Mouse (Mus musculus): ENCODE results near the gene Zfp273. TPM values are rescaled to one million over a fixed set of nuclear protein-coding genes. Genes with fewer than 3 reads are reported as not detected.
"Not testable (repeated sequence)": the region's sequence is repeated elsewhere in the genome, so short reads cannot be mapped to it uniquely, and the experiment has no call there.

Gene Zfp273
- 0.19 TPM in 2 replicates for polyA plus RNA-seq (2012; rRNA removed)

DNA sequence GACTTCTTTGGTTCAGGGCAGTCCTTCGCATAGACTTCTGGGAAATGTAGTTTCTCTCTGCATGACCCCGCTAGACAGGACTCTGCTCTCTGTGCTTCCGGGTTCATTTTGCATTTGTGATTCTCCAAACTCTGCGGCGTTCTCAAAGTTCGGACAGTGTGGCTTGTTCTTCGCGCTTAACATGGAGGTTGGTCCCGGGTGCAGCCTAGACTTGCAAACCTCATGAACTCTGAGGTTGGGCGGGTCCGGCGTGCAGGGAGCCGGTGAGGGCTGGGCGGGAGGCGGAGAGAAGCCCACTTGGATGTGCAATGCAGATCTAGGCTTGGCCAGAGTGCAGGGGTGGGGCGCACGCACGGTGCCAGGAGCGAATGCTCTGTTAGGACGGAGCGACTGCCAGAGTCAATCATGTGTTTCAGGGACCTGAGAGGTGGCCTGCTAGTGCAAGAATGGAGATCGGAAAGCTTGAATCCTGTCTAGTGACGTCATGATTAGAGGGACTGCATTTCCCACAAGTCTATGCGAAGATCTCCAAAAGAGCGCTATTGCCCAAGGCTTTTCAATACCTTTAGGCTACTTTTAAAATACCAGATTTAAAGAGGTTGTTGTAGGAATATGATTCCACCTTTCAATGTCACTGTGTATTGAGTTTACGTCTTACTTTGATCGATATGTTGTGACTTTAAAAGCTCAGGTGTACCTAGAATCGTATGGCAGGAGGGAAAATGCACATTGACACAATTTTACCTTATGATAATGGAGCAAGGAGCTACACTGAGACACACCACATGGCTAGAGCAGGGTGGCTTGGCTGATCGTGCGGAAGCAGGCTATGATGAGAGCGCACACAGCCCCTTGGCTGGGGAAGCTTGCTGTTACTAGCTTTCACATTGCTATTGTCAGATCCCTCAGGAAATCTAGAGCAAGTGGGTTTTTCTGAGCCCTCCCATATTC is at the start of gene Zfp273:
Gene Zfp273, plus strand, starts transcription at position 31 of the 951 bp plus-strand sequence.
- WGBS = 4% methylated on average over 31 of the region's 31 CpGs
- Histone ChIP-seq H3K4me1 (ENCODE audit: control insufficient read depth, insufficient read depth, insufficient read length) (peaks cover 2% of the 10 kb centered on the region; the same call in 1 of the 2 replicates), H3K27ac (ENCODE audit: insufficient read depth, low read length) (peak within 1 kb of the TSS; percentile 72), H3K27me3 (ENCODE audit: control insufficient read depth, insufficient read depth, low read length) (no peaks in the 10 kb centered on the region), H3K36me3 (ENCODE audit: control insufficient read depth, insufficient read depth, low read length) (no peaks in the 10 kb centered on the region), H3K4me3 (ENCODE audit: extremely low read depth, insufficient read depth, insufficient read length) (peak within 1 kb of the TSS; percentile 82)
- DNase-seq (ENCODE audit: low read depth in 1 of 2, low spot score in 2 of 2) = peak; percentile 55 to 65
- TF ChIP-seq POLR2A (IDR thresholded peaks at IDR 0.05; ENCODE audit: low read depth, low read length) (no peak), CTCF (IDR thresholded peaks at IDR 0.05; ENCODE audit: extremely low read depth, insufficient read depth, insufficient read length, insufficient replicate concordance) (no peak)

DNA sequence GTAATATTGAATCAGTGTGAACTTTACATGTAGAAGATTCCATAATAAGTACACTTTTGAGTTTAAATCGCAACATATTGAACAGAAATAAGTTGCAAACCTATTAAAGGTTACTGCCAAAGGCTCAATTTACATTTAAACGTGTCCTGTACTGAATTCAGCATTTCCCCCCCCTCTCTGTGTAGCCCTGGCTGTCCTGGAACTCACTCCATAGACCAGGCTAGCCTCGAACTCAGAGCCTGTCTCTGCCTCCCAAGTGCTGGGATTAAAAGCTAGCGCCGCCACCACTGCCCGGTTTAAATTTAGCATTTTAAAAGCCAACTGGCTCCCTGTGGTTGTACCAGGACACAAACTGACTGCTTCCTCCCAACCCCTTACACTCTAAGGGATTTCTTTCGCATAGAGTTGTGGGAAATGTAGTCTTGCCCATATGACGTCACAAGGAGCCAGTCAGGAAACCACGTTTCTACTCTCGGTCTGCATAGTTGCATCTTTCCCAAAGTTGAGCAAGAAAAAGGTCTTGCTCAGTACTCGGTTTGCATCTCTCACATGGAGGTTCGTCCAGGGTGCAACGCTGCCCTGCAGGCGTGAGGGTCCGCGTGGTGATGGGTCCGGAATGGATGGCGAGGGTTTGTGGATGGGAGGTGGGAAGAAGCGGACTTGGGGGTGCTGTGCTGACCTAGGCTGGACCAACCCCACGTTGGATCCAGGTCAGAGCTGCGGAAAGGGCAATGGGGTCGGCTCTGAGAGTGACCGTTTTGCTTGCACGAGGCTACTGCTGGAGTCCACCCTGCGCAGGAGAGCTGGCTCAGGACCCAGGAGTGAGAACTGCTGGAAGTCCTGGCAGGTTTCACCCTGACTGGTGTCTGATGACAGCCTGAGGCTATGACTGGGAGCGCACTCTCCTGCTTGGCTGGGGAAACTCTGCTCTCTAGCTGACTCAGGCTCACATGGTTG is 34.0 kb upstream of the Zfp273 start, which contains the start of gene Zfp493:
Gene Zfp493, plus strand, starts transcription at position 429 of the 957 bp plus-strand sequence.
- DNase-seq (ENCODE audit: low read depth in 1 of 2, low spot score in 2 of 2) = peak; percentile 44 to 54
- WGBS = 8% methylated on average over 26 of the region's 26 CpGs
- no peak within 1 kb of the TSS; the same call in 1 of the 2 replicates for H3K27ac ChIP-seq (ENCODE audit: insufficient read depth, low read length)
- H3K4me3 ChIP-seq (ENCODE audit: extremely low read depth, insufficient read depth, insufficient read length) = peak within 1 kb of the TSS; percentile 95
- peak; percentile 32; the same call in 1 of the 2 replicates for TF ChIP-seq POLR2A (IDR thresholded peaks at IDR 0.05; ENCODE audit: low read depth, low read length)
- no peak for TF ChIP-seq CTCF (IDR thresholded peaks at IDR 0.05; ENCODE audit: extremely low read depth, insufficient read depth, insufficient read length, insufficient replicate concordance)
- H3K27me3 ChIP-seq (ENCODE audit: control insufficient read depth, insufficient read depth, low read length) = no peaks in the 10 kb centered on the region
- H3K36me3 ChIP-seq (ENCODE audit: control insufficient read depth, insufficient read depth, low read length) = 0 out of 2 replicates have a peak, but pooled peaks cover 1% of the 10 kb centered on the region
- peaks cover 3% of the 10 kb centered on the region; the same call in 1 of the 2 replicates for H3K4me1 ChIP-seq (ENCODE audit: control insufficient read depth, insufficient read depth, insufficient read length)

DNA sequence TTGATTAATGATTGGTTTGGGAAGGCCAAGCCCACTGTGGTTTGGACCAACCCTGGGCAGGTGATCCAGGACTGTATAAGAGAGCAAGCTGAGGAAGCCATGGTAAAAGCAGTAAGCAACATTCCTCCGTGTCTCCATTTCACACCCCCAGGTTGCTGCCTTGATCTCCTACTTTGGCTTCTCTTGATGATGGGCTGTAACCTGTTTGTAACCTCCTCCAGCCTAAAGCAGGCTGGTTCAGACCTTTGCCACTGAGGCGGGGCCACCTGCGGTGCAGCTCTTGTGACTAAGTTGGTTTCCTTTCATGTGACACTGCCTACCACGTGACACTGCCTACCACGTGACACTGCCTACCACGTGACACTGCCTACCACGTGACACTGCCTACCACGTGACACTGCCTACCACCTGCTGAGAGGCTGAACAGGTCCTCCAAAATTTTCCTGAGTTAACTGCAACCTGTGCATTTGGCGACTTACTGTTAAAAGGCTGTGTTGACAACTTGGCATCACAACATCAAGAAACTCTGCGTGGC is 21.6 kb upstream of the Zfp273 start:
- no peak for DNase-seq (ENCODE audit: low read depth in 1 of 2, low spot score in 2 of 2)
- no peaks in the 10 kb centered on the region for H3K27me3 ChIP-seq (ENCODE audit: control insufficient read depth, insufficient read depth, low read length)
- H3K27ac ChIP-seq (ENCODE audit: insufficient read depth, low read length) = no peak overlapping the region
- H3K36me3 ChIP-seq (ENCODE audit: control insufficient read depth, insufficient read depth, low read length) = no peaks in the 10 kb centered on the region
- no peaks in the 10 kb centered on the region for H3K4me1 ChIP-seq (ENCODE audit: control insufficient read depth, insufficient read depth, insufficient read length)
- TF ChIP-seq POLR2A (IDR thresholded peaks at IDR 0.05; ENCODE audit: low read depth, low read length) (no peak), CTCF (IDR thresholded peaks at IDR 0.05; ENCODE audit: extremely low read depth, insufficient read depth, insufficient read length, insufficient replicate concordance) (no peak)
- 93% methylated on average over 10 of the region's 10 CpGs for WGBS
- H3K4me3 ChIP-seq (ENCODE audit: extremely low read depth, insufficient read depth, insufficient read length) = no peak overlapping the region

DNA sequence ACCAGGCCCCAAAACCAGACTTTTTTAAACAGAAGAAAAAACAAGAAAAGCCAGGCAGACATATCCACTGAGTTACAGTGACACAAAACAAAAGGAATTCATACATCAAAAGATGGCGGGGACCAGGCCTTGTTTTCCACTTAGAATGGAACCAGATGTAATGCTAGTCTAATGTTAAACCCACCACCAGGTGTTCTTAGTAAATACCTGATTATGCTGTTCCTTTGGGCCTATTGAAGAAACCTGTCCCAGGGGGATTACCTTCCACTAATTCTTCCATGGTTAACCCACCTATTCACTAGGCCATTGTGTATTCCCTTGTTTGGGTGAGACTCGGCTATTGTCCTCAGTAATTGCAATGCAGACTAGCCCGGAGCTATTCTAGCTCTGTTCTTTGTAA is 14.9 kb upstream of the Zfp273 start:
- TF ChIP-seq POLR2A (IDR thresholded peaks at IDR 0.05; ENCODE audit: low read depth, low read length) (no peak), CTCF (IDR thresholded peaks at IDR 0.05; ENCODE audit: extremely low read depth, insufficient read depth, insufficient read length, insufficient replicate concordance) (no peak)
- Histone ChIP-seq H3K4me3 (ENCODE audit: extremely low read depth, insufficient read depth, insufficient read length) (no peak overlapping the region), H3K36me3 (ENCODE audit: control insufficient read depth, insufficient read depth, low read length) (no peaks in the 10 kb centered on the region), H3K27me3 (ENCODE audit: control insufficient read depth, insufficient read depth, low read length) (no peaks in the 10 kb centered on the region), H3K27ac (ENCODE audit: insufficient read depth, low read length) (no peak overlapping the region), H3K4me1 (ENCODE audit: control insufficient read depth, insufficient read depth, insufficient read length) (no peaks in the 10 kb centered on the region)
- WGBS = 89% methylated on average over 3 of the region's 3 CpGs
- DNase-seq (ENCODE audit: low read depth in 1 of 2, low spot score in 2 of 2) = no peak

DNA sequence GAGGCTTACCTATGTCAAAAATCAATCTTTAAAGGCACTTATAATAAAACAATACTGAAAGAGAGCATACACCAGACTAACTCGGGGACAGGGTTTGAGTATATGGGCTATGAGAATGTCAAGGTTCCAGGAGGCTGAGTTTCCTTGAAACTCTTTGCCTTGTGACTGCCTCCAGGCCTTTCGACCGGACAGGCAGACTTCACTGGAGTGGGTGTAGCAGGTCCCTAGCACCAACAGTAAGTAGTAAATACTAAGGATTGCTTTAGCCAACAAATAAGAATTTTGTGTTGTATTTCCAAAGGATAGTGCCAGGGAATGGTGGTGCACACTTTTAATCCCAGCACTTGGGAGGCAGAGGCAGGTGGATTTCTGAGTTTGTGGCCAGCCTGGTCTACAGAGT is 14.4 kb upstream of the Zfp273 start:
- H3K4me3 ChIP-seq (ENCODE audit: extremely low read depth, insufficient read depth, insufficient read length); H3K4me1 ChIP-seq (ENCODE audit: control insufficient read depth, insufficient read depth, insufficient read length); H3K36me3 ChIP-seq (ENCODE audit: control insufficient read depth, insufficient read depth, low read length); DNase-seq (ENCODE audit: low read depth in 1 of 2, low spot score in 2 of 2); H3K27ac ChIP-seq (ENCODE audit: insufficient read depth, low read length); H3K27me3 ChIP-seq (ENCODE audit: control insufficient read depth, insufficient read depth, low read length): not testable (repeated sequence)
- 89% methylated on average over 3 of the region's 3 CpGs for WGBS

DNA sequence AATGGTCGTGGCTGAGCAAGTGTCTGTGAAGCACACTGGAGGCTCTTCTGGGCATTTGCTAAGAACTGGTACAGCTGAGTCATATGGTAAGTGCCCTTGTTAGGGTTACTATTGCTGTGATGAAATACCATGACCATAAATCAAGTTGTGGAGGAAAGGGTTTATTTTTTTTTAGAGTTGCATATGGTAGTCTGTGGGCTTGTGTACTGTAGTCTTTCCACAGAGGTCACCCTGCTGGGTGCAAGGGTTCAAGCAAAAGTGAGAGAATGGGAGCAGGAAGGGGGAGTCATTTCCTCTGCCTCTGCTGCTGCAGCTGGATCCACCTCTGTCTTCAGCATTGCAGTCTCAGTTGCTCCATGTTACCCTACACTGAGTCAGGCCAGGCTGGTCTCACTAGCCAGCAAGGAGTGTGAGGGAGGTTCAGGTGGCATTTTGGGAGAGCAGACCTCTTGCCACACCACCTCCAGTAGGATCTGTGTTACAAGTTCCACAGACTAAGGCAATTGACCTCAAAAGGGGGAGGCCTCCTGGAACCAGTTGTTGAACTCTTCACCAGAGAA is 1.8 kb upstream of the Zfp273 start:
- H3K27ac ChIP-seq (ENCODE audit: insufficient read depth, low read length) = no peak overlapping the region
- 74% methylated on average over 1 of the region's 1 CpGs for WGBS
- no peak for DNase-seq (ENCODE audit: low read depth in 1 of 2, low spot score in 2 of 2)
- H3K36me3 ChIP-seq (ENCODE audit: control insufficient read depth, insufficient read depth, low read length) = no peaks in the 10 kb centered on the region
- no peaks in the 10 kb centered on the region for H3K27me3 ChIP-seq (ENCODE audit: control insufficient read depth, insufficient read depth, low read length)
- H3K4me1 ChIP-seq (ENCODE audit: control insufficient read depth, insufficient read depth, insufficient read length) = peaks cover 2% of the 10 kb centered on the region; the same call in 1 of the 2 replicates
- TF ChIP-seq CTCF (IDR thresholded peaks at IDR 0.05; ENCODE audit: extremely low read depth, insufficient read depth, insufficient read length, insufficient replicate concordance) (no peak), POLR2A (IDR thresholded peaks at IDR 0.05; ENCODE audit: low read depth, low read length) (no peak)
- H3K4me3 ChIP-seq (ENCODE audit: extremely low read depth, insufficient read depth, insufficient read length) = no peak overlapping the region
